Mouse (Mus musculus): ENCODE results near the gene Zdhhc8.

The Zdhhc8 gene

GRCm38 (mm10) chr16:18195068-18195467 is 39.9 kb downstream of the Zdhhc8 start:
- DNase-seq, result peak; percentile 48

DNA sequence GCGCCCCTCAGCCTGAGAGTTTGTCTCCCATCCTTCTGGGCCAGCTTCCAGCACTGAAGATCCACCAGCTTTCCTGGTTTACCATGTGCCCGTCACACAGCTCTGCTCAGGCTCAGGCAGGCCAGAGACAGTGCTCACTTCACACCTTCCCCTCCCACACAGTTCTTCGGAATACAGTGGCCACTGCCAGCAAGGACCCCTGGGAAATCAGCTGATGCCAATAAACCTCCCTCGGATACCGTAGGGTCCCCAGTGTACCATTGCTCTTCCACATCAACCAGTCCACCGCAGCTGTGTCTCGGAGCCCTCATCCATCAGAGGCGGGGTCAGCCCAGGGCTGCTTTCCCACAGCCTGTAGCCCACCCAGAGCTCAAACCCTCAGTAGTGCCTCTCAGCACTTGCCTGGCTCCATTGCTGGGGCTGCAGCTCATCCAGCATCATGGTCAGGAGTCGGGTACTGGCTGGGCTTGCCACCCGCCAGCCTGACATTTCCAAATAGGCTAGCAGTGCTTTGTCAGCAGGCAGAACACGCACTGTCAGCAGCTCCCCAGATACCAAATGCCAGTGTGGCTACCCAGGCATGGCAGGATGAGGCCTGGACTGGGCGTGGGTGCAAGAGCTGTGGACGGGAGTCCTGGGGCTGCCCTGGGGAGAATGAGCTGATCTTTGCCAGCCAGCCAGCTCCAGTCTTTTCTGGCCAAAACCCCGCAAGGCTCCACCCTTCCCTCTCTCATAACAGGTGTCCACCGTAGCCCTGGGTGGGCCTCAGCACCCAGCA is 40.5 kb downstream of the Zdhhc8 start:
- peak; percentile 52 for DNase-seq

DNA sequence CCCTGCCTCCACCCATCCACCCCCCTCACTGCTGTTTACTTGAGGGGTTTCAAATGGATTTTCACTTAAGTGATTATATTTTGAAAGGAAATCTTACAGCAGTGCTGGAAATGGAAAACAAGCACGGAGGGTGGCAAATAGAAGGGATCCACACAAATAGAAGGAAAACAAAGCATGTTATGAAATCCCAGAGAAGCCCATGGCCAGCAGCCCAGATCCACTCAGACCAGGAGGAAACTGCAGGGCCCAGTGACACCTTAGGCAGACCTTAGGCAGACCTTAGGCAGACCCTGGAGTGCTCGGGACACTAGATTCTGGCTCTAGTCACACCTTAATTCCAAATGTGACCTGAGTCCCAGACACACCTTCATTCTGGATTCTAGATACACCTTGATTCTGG is 43.9 kb downstream of the Zdhhc8 start:
- no peak for DNase-seq

- no peak for DNase-seq
Observed at GRCm38 (mm10) chr16:18187221-18187620, 47.7 kb downstream of the Zdhhc8 start.

DNA sequence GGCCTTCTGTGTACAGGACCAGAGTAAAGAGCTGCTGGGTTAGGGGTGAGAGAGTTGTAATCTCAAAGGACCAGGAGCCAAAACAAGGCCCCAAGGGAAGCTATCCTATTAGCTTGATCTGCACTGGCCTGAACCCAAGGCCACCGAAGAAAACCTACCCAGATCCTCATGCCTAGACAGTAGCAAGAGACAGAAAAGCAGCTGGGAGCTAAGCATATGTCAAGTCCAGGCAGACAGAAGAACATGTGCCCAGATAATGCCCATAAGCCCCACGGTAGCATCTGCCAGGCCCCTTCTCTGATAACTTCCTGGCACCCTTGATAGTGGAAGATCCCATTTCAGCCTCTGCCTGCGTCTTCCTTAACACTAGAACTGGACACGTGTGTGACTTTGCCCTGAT is 48.1 kb downstream of the Zdhhc8 start:
- no peak for DNase-seq

DNA sequence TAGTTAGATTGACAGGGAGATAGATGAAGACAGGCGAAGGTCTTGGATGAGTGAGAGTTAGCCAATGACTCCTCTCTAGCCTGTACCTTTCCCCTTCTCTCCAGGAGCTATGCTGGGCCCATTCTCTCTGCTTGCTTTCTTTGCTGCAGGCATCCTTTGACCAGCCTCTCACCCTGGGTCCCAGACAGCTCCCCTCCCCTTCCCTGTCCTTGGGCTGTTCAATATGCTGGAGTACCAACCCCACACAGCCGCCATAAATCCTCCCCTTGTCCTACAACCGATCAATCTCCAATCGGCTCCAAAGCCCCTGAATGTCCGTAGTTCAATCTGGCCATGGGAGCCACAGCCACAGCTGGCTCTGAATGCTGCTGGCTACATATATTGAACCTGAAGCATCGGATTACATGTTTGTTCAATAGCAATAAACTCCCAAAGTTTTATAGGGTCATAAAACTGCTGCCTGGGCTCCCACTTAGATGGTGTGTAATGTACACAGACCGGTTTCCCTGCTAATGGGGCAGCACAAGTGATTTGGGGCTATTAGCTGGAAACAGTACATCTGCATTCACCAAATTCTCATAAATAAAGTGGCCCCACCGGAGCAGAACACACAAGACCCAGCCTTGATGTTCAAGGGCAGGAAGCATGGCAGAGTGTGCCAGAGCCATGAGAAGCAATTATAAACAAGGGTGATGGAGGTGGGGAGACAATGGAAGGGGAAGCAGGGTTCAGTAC is 49.1 kb downstream of the Zdhhc8 start:
- no peak for DNase-seq

GRCm38 (mm10) chr16:18182766-18183165 is 52.2 kb downstream of the Zdhhc8 start:
- no peak for DNase-seq

DNA sequence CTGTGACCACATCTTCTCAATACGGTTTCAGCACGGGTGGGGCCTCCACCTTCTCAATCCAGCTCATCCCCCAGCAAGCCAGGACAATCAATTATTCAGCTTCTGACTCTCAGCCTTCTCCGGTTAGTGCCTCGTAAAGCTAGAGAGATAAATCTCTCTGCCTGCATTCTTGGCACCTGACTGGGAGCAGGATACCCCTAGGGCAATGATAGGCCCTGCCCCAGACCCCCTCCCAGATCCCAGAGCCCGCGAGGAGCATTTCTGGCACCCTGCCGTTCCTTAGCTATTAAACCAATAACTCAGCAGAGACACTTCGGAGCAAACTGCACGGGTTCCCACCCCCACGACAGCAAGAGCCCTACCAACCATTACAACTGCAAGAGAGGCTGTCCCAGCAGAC is 53.5 kb downstream of the Zdhhc8 start:
- no peak for DNase-seq

DNA sequence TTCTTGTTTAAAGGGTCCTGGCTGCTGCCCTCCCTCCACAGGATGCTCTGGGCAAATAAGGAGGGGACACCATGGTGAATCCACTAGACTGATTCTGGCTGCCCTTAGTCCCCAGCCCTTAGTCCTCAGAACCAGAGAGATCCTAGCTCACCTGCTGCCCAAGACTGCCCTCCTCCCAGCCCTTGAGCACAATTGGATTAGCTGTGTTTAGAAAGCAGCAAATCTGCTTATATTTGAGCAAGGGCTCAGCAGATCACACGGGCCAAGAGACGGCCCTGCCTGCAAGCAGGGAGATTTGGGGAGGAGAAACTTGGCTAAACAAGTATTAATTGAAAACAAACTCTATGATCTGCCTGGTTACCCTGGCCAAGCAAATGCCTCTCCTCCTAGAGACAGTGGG is 55.3 kb downstream of the Zdhhc8 start:
- no peak for DNase-seq

DNA sequence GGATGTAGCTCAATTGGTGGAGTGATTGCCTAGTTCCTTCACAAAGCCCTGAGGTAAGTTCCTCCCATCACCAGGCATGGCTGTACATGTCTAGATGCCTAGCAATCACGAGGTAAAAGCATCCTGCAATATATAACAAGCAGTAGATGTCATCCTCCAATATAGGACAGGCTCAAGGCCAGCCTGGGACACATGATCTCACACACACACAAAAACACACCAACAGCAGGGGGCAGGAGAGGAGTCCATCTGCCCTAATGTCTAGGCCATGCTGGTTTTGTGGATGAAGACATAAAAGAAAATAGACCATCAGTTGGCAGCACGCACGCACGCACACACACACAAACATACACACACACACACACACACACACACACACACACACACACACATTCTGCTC is 58.2 kb downstream of the Zdhhc8 start:
- peak; percentile 33 for DNase-seq

- no peak for DNase-seq
Observed at GRCm38 (mm10) chr16:18175817-18176541, 59.0 kb downstream of the Zdhhc8 start.

DNA sequence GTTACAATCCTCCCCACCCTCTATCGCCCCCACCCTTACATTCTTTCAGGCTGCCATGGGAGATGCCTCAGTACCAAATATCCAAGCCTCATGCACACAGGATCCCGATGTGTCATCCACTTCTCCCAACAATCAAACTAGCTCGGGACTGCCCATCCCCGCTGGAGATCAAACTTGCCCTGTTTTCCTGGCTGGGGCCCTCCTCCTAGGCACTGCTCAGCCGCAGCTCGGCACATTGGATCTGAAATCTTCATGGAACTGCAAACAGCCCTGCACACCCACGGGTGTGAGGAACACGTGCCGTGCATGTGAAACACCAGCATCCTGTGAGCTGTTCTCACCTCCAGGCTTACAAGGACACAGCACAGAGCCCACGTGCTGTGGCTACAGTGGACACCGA is 61.1 kb downstream of the Zdhhc8 start:
- DNase-seq, result no peak

DNA sequence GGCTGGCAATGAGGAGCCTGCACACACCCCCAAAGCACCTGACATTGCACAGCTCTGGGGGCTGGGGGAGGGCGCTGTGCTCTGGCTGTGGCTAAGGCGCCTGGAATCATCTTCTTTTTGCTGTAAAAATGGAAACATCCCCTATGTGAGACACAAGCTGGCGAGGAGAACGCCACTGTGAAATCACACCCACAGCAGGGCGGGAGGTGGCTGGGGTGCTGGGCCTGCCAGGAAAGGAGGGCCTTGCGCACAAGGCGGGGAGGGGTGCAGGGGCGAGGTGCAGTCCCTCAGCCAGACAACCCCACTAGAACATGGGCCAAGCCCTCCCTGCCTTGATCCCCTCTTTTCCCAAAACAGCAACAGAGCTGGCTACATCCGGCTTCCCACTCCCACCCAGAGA is 61.7 kb downstream of the Zdhhc8 start:
- DNase-seq, result no peak

DNA sequence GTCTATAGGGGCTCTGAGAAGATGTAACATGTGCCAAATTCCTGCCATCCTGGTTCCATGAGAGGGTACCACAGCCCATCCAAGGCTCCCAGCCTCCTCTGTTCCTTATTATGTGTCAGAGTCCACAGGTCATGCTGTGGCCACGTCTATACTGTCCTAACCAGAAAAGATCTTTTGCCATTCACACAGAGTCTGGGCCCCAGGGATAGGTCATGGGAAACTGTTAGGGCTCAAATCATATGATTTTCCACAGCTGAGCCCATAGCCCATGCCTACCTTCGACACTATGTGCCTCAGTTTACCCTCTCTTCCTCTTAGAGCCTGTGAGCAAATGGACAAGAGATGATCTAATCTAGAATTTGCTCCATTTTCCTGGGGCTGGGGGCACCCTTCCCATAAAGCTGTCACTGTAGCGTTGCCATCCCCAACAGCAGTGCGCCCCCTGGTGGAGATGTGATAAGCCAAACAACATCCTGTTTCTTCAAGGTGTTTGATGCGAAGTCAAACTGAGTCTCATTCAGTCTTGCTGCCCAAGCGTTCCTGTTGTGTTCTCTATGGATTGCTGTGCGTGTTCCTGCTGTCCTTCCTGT is 62.6 kb downstream of the Zdhhc8 start:
- DNase-seq, result peak; percentile 92

Measured in kidney, postnatal 10 days (tissue).